Mouse (Mus musculus): ENCODE measurements around the gene Ccdc127. TPM values are rescaled to one million over a fixed set of nuclear protein-coding genes. Genes with fewer than 3 reads are reported as not detected.

Gene Ccdc127
- total RNA-seq (2022), result 10 to 100 TPM; 52.9 to 66.9 (median 58.7) TPM

GRCm38 (mm10) chr13:74349566-74350434, at the start of gene Ccdc127, which contains the start of gene Sdha:
Gene Ccdc127, plus strand, starts transcription at chr13:74350309.
Gene Sdha, minus strand, starts transcription at chr13:74350280.
- peak; percentile 94 for DNase-seq

GRCm38 (mm10) chr13:74300925-74301606, 49.0 kb upstream of the Ccdc127 start:
- DNase-seq, result peak; percentile 43

- DNase-seq, result no peak
Measured at GRCm38 (mm10) chr13:74301607-74301984, 48.5 kb upstream of the Ccdc127 start.

- no peak for DNase-seq
Measured at GRCm38 (mm10) chr13:74302050-74303037, 47.8 kb upstream of the Ccdc127 start.

- DNase-seq, result peak; percentile 57
Measured at GRCm38 (mm10) chr13:74305380-74305779, 44.7 kb upstream of the Ccdc127 start.

- DNase-seq, result no peak
Measured at GRCm38 (mm10) chr13:74305780-74306179, 44.3 kb upstream of the Ccdc127 start.

- DNase-seq, result no peak
Measured at GRCm38 (mm10) chr13:74314616-74315015, 35.5 kb upstream of the Ccdc127 start.

GRCm38 (mm10) chr13:74316386-74316785, 33.7 kb upstream of the Ccdc127 start:
- DNase-seq, result no peak

- DNase-seq, result no peak
Measured at GRCm38 (mm10) chr13:74316789-74317169, 33.3 kb upstream of the Ccdc127 start.

- DNase-seq, result peak; percentile 97
Measured at GRCm38 (mm10) chr13:74317170-74317849, 32.8 kb upstream of the Ccdc127 start, which contains the start of gene Pdcd6. Gene Pdcd6, minus strand, starts transcription at chr13:74317580.

- no peak for DNase-seq
Measured at GRCm38 (mm10) chr13:74329321-74329720, 20.8 kb upstream of the Ccdc127 start.

- DNase-seq, result no peak
Measured at GRCm38 (mm10) chr13:74341036-74341435, 9.1 kb upstream of the Ccdc127 start.

GRCm38 (mm10) chr13:74350435-74350906, 362 bp downstream of the Ccdc127 start:
- DNase-seq, result no peak

- no peak for DNase-seq
Measured at GRCm38 (mm10) chr13:74356491-74356890, 6.4 kb downstream of the Ccdc127 start.

GRCm38 (mm10) chr13:74362218-74362617, 12.1 kb downstream of the Ccdc127 start:
- no peak for DNase-seq

- no peak for DNase-seq
Measured at GRCm38 (mm10) chr13:74363176-74363858, 13.2 kb downstream of the Ccdc127 start.

- peak; percentile 30 for DNase-seq
Measured at GRCm38 (mm10) chr13:74363859-74364235, 13.7 kb downstream of the Ccdc127 start, which contains the start of gene Lrrc14b. Gene Lrrc14b, minus strand, starts transcription at chr13:74364005.

- no peak for DNase-seq
Measured at GRCm38 (mm10) chr13:74381533-74382276, 31.6 kb downstream of the Ccdc127 start.

GRCm38 (mm10) chr13:74382289-74382688, 32.2 kb downstream of the Ccdc127 start:
- DNase-seq, result no peak

- no peak for DNase-seq
Measured at GRCm38 (mm10) chr13:74389730-74390129, 39.6 kb downstream of the Ccdc127 start.
